Mouse (Mus musculus) lung, postnatal 0 days (tissue): ENCODE data around the gene Fam161a.

Experiments
- CTCF ChIP-seq: IDR thresholded peaks from 2 replicates; pipeline ENCODE4 v1.5.1; 2016; ENCODE audit warnings: antibody characterized with exemption, mild to moderate bottlenecking
- EP300 ChIP-seq: IDR thresholded peaks from 2 replicates; pipeline ENCODE4 v1.6.1; 2016; ENCODE audit warnings: antibody characterized with exemption, mild to moderate bottlenecking, control low read depth

DNA sequence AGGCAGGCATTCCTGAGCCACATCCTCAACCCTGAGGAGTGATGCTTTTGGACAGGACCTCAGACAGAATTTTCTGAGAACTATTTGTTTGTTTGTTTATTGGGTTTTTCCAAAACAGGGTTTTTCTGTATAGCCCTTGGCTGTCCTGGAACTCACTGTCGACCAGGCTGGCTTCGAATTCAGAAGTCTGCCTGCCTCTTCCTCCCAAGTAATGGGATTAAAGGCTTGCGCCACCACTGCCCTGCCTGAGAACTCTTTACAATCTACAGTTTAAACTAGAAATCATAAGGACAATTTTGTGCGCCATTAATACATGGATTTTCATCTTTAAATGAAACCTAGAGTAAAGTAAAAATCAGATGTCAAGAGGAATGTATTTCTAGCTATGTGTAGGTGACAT, 11.9 kb upstream of the Fam161a start:
- TF ChIP-seq EP300 (no peak), CTCF (no peak)
